Mouse (Mus musculus) kidney, adult 11 months (tissue): Measurements from ENCODE around the gene Rhox4c.
"Not testable (repeated sequence)": the region's sequence is repeated elsewhere in the genome, so short reads cannot be mapped to it uniquely, and the experiment has no call there.

Experiments
- DNase-seq: peaks from one replicate; pipeline ENCODE4 v3.0.0; 2022

Rhox4c gene

GRCm38 (mm10) chrX:37480037-37480436, at the start of gene Rhox4c:
Gene Rhox4c, plus strand, starts transcription at chrX:37480337.
- not testable (repeated sequence) for DNase-seq

- not testable (repeated sequence) for DNase-seq
These were observed 47.9 kb upstream of the Rhox4c start, which contains the start of gene Rhox4b for GRCm38 (mm10) chrX:37432194-37432593. Gene Rhox4b, plus strand, starts transcription at chrX:37432494.

GRCm38 (mm10) chrX:37453380-37453779, 26.8 kb upstream of the Rhox4c start, which contains the start of gene Rhox2c:
Gene Rhox2c, plus strand, starts transcription at chrX:37453680.
- not testable (repeated sequence) for DNase-seq

DNA sequence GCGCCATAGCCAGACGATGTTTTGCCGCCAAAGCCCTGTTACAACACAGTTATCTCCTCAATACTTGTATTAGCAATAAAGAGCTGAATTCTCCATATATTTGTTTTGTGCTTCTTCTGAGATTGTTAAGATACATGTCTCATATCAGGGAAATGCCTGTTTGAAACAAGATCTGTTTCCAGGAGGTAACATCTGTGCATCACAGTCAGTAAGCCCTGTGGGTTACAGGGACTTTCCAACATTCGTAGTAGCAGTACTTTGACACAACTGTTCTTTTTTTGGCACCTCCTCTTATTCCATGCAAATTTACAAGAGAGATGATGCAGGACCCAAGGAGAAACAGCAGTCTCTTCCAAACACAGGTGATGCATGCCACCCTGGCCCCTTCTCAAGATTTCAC, 21.9 kb upstream of the Rhox4c start, which contains the start of gene Rhox3c:
Gene Rhox3c (plus strand): TSS at position 301 of the 400 bp plus-strand sequence.
- DNase-seq, result not testable (repeated sequence)

GRCm38 (mm10) chrX:37514059-37514458, 33.9 kb downstream of the Rhox4c start, which contains the start of gene Rhox4d:
Gene Rhox4d, plus strand, starts transcription at chrX:37514359.
- not testable (repeated sequence) for DNase-seq

DNA sequence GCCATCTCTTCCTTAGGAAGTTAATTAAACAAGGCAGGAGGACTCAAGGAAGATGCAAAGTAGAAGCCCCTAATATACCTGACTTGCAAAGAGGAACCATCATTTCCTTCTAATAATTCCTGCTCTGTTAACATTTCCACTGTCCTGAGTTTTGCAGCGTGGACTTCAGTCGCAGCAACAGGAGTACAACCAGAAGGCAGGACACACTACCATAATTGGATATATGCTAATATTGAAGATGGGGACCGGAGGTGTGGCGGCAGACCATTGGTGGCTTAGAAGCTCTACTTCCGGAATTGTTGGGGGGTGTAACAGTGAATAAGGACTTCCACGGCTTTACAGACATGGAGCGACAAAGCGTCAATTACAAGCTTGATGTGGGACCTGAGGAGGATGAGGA, 50.0 kb downstream of the Rhox4c start, which contains the start of gene Rhox2e:
Gene Rhox2e (plus strand): TSS at position 301 of the 400 bp plus-strand sequence.
- not testable (repeated sequence) for DNase-seq
